Mouse (Mus musculus) induced T-regulatory cell, adult 2 months (primary cell): ENCODE results near the gene Alkal2.

Experiments
- DNase-seq: peaks from one replicate; pipeline ENCODE4 v3.0.0-alpha.2; 2012; ENCODE audit warnings: low read depth

Alkal2 gene

GRCm38 (mm10) chr12:30922401-30922800 lies 38.3 kb downstream of the Alkal2 start:
- peak; percentile 8 for DNase-seq

DNA sequence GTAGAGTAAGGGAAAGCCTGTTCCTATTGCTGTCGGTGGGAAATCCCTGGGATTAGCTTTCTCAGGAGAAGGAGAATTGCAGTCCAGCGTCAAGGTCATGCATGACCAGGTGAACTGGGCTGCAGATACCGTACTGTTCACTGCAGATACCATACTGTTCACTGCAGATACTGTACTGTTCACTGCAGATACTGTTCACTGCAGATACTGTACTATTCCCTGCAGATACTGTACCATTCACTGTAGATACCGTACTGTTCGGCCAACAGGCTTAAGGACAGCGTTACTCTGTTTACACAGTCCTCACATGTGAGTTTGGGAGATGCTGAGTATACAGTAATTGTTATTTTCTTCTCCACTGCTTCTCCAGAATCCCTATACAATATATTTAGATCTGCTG lies 44.1 kb downstream of the Alkal2 start:
- no peak for DNase-seq

- no peak for DNase-seq
Observed at GRCm38 (mm10) chr12:30933299-30933698, 49.2 kb downstream of the Alkal2 start.

DNA sequence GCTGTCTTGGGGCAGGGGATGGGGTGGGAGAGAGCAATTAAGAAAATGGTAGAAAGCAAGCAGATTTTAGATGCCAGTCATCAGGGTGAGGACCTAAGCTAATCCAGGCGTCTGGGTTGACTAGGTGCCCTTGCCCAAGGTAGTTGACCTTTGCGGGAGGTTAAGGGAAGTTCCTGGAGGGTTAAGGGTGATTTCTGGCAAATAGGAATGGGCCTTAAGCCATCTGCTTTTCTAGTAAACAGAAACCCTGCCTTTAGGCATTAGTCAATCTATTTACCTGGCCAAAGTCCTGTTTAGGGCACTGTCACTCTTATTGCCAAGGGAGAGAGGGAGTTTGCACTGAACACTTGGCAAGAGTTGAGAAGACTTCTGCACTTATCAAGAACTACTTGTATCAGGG lies 52.8 kb downstream of the Alkal2 start:
- no peak for DNase-seq
